Mouse (Mus musculus): ENCODE measurements at regions not wholly inside any gene's neighbourhood (a gene's known extent, or its start where the extent isn't known, plus 50 kb on each side); places are given as distances from the start of the nearest gene placed in this dataset.

DNA sequence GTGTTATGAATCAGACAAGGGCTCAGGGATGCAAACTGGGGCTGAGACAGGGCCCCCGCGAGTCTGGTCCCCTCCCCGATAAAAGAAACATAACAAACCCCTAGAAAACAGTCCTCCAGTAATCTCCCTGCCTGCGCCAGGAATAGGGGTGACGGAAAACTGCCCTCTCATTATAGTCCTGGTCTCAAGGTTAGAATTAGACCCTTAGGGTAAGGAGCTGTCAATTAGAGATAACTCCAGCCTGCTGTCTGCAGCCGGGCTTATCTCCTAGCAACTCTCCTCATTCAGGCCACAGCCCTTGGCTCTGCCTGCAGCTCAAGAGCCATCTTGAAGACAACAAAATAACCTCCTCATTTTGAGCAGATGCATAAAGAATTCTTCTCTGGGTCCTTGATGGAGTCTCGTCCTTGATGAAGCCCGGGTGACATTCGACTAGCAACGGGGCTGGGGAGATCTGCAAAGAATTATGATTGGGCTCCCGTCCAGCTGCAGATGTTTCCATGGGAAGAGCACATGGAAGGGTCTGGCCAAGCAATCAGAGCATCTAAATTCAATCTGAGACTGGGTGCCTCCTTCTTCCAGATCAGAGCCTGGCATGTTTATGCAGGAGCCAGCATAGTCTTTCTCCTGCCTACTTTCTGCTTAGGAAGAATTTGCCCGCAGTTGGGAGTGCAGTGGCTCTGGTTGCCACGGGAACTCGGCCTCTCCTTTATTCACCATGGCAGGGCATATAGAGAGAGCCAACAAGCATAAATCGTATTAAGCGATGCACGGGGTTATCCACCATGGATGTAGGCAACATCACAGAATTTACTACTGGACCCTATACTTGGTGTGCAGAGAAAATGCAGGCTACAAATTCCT is 281.2 kb downstream of the Sox11 start:
- DNase-seq: peak; percentile 39

DNA sequence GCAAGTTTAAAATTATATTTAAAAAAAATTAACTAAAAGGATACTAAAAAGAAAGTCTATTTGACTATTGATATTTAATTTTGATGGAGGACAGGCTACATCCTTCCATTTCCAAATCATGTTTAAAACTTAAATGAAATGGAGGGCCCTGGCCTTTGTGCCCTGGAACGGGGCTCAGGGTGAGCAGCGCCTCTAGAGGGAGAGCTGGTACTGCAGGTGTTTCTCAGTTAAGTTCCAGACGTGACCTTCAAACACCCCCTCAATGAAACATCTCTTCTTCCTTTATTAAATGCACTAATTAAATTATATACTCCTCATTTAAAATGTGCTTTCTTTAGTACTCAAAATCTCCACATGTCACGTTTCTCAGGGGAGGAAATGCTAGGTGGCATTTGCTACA is 282.5 kb downstream of the Sox11 start:
- no peak for DNase-seq

- DNase-seq: no peak
Measured at GRCm38 (mm10) chr12:27054411-27054810, 288.0 kb downstream of the Sox11 start.

GRCm38 (mm10) chr12:27037922-27038321 is 304.5 kb downstream of the Sox11 start:
- DNase-seq: no peak

GRCm38 (mm10) chr12:27019751-27020150 is 322.6 kb downstream of the Sox11 start:
- no peak for DNase-seq

- no peak for DNase-seq
Measured at GRCm38 (mm10) chr12:27018366-27018765, 324.0 kb downstream of the Sox11 start.

DNA sequence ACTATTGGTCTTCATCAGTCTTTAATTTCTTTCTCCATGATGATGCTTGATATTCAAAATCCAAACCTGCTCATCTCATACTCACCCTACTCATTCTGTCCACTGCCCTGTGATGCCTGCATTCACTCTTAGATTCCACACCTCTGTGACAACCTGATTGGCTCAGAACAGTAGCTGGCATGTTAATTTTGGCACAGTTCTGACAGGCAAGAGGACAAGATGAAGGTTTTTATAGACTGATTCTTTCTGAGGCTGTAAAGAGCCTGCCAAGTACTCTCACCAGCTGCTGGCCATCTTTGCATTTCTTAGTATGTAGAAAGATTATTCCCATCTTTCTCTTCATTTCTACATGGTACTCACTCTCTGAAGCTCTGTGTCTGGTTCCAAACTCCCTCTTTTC is 343.1 kb downstream of the Sox11 start:
- DNase-seq: no peak

DNA sequence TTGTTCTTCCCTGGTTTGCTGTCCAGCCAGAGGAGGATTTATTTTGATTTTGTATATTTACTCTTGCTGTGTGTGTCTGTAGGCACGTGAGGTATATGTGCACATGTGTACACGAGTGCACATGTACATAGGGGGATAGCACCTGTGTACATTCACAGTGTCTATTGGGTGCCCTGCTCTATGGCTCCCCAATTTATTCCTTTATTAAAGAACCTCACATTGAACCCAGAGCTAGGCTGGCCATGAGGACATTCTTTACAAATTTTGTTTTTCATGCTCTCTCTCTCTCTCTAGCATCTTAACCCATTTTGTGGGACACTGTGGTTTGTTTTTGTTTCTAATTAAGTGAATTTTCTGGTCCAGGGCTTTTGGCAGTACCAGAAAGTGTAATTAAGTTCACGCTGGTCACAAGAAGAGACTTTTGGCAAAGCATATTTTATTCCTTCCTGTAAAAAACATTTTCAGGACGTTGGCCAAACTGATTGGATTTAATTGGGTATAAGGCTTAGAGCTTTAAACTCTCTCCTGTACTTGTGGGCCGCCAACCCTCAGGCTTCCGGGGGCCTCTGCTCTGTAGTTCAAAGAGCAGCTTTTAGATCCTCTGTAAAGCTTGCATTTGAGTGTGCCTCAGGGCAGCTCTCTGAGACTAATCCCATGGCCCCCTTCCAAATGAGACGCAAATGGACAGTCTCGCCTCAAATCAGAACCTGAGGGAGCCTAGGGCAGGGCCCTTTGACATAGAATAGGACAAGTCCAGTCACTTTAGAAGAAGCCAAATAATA is 365.9 kb downstream of the Sox11 start:
- no peak for DNase-seq

DNA sequence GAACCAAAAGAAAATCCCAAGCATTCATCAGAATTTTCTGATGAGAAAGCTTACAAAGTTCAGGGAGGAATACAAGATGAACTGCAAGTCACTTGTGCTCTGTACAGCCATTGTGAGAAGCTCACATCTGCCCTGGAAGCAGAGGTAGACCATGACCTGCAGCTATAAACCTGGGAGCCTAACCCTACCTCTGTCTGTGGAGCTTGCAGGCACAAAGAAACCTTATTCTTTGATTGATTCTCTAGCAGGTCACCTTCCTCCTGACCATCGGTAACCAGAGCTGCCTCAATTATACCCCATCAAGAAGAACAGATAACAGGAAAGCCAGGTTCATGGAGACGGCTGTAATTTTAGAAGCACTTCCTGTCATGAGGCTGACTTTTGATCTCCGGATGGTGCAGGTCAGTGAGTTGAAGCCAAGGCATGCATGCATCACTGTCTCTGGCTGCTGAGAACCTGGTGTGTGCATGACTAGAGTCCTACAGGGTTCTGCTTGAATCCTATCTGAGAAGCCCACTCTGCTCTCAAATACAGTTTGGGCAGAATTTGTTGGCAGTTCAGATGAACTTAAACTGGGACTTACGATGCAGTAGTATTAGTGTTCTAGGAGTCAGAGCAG is 369.8 kb downstream of the Sox11 start:
- no peak for DNase-seq

DNA sequence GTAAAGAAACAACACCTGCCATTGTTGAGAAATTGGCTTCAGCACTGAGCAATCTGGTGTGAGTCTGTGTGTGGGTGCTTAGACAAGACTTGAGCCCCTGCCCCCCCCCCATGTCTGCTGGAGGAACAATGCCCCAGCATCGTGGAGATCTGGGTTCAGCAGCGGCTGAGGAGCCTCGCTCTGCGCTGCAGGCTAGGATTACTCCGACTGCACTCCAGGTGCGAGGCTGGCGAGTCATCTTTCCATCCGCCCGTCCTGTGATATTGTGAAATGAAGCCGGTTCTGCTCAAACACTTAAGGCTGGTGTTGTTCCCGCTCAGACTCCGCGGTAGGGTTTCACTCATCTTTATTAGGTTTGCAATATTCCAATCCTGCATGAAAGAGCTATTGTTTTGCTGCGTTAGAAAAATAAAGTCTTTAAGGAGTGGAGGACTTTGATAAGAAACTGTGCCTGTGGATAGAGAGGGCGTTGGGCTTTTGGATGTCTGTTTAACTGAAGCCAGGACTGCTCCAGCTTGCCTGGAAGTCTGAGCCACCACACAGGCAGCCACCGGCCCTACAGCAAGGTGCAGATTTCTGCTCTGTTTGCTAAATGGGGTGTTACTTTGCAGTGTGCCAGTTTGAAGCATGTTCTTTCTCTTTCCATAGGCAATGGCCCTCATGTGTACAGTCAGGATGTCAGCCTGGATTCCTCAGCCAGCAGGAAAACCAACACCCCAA is 375.2 kb downstream of the Sox11 start:
- no peak for DNase-seq

DNA sequence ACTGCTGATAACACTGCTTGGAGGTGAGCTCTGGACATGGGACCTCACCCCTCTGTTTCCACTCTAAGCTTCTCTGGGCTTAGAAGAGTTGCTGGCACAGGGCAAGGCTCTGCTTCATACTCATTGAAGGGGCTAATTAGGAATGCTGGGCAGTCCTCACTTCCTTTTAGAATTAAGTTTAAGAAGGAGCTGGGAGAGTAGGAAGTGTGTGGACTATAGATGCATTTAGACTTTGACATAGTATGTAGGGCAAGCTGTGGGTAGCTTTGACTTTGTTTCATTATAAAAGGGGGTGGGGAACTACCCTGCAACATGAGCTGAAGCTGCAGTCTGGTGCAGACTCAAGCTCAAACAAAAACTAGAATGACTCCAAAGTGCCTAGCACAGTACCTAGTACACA is 378.5 kb downstream of the Sox11 start:
- no peak for DNase-seq

DNA sequence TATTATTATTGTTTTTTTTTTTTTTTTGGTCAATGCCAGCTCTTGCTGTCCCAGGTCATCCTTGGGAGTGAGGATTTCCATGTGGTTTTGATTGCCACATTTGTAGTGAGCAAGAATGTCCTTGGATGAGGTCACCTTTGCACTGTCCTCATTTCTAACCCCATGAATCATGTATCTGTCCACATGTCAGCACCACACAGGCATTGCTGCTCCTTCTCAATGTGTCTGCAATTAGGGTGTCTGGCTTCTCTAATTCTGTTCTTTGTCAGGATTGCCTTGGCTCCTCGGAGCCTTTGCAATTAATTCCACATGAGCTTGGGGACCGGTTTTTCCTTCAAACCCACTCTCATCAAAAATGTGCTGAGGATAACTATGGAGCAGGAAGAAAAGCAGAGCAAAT is 402.5 kb downstream of the Sox11 start:
- DNase-seq: no peak

DNA sequence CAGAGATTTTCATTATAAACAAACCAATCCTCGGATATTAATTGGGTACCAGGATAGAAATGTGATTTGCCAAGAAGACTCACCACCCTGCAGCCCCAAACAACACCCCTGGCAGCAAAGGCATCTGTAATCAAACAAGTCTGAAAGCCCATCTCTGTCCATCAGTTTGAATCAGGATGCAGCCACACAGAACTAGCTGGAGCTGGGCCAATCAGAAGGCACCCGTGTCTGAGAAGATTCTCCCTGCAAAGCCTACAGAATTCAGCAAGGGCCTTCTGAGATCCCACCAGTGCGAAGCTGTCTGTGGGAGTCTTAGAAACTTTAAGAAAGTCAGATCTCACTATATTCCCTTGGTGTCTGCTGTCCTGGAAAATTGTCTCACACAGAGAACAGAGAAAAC is 404.5 kb downstream of the Sox11 start:
- DNase-seq: no peak

DNA sequence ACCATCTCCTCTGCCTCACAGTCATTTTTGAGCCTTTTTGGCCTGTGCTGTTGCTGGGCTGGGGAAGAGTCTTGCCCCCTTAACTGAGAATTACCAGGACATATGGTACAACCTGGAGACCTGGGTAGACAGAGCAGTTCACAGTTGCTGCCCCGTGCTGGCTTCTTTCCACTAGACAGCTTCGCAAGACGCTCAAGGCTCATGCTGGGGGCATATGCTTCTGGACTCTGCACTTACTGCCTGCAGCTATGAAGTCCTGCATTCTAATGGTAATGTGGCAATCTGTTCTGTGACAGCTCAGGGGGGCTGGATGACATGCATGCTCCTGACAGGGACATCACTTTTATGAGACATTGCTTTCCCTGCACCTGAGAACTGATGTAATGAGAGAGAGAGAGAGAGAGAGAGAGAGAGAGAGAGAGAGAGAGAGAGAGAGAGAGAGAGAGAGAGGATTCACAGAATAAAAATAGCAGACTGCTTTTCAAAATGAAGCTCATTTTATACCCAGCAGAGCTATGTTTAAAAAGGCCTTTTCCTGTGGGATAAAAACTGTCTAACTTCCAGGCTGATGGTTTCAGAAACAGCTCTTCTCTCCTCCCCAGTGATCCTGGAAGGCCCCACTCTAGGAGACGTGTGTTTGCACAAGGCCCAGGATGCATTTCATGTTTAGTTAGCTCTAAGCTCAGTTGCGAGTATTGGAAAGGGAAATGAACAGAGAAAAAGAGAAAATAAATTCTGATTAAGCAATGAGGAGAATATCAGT is 405.5 kb downstream of the Sox11 start:
- DNase-seq: no peak

DNA sequence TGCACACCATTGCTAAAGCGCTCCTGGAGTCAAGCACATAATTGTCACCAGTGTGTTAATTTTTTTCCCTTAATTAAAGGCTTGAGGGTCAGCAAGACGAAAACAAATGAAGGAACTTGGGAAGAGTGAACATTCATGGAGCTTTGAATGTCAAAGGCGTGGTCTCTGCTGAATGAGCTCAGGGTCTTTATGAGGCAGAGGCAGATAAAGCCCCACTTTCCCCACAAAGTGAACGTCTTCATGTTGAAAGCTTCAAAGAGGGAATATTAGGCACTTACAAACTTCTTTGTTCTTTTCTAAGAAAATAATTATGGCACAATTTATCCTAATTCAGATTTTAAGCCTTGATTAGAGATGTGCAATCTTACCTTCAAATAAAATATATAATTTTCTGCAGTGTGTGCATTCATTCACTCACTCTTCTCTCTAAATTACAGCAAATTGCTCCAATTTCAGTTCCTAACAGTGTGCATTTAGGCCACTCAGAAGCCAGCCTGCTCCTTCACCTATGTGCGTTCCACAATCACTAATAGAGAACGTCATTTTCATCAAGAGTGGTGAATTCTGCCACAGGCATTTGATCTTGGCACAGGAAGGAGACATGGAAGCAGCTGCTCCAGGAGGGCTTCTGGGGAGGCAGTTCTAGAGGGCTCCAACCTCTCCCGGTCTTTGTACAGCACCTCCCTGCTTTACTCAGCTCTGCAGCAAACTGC is 412.1 kb downstream of the Sox11 start:
- DNase-seq: no peak

DNA sequence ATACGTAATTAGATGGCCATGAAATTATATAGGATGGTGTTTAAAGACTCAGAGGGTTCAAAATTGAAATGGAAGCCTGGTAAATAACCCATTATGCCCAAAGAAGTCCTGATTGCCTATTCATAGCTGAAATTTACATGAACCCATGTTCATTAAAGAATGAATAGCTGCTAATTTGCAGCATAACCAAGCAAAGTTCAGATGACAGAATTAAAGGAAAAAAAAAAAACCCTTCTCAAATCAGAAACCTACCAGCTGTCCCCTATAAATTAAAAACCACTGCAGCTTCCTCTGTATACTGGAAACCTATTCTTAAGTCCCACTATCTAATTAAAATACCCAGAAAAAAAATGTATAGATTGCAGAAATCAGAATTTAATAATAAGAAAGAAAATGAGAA is 436.2 kb downstream of the Sox11 start:
- no peak for DNase-seq

DNA sequence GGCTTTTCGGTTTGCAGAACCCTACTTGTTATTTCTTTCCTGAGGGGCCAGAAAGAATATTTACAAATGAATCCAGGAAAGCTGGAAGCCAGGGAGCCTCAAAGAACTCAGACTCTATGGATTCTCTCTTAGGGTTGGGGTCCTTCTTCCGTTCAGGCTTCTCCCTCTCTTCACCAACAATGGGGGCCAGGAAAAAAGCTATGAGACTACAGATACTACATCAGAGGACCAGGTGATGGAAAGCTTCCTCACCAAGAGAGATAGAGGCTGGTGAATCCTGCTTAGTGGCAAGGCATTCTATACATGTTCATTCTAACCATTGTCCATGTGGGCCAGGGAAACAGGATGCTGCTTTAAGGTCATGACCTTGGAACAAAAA is 434.9 kb downstream of the Cmpk2 start:
- no peak for DNase-seq

DNA sequence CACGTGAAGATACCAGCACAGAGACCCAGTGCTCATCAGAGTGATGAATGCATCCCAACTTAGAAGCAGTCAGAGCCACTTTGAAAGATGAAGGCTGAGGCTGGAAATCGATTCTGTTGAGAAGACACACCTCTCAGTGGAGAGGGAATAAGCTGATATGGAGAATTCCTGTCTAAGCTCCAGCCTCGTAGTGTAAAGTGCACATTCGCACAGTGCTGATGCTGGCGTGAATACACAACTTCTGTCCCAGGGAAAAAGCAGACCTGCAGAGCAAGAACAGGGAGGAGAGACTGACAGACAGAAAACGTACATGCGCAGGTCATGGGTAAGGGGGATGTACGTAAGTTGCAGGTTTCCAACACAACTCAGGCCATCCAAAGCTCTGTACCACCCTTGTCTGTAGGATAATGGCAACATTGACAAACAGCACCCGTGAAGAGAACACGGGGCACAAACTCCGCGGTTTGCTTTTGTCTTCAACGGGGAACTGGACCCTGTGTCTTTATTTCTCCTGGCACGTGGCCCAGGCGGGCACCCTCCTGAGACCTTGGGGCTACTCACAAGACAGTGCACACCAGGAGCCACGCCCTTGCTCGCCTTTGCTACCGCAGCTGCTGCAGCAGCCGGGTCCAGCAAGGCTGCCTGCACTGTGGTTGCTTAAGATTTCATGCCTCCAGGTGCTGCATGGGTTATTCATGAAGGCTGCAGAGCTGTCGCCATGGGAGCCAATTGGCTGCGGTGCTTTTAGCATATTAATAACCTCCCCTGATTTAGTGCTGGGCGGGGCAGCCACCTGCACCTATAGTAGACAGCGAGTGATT is 434.3 kb downstream of the Cmpk2 start:
- peak; percentile 31 for DNase-seq

DNA sequence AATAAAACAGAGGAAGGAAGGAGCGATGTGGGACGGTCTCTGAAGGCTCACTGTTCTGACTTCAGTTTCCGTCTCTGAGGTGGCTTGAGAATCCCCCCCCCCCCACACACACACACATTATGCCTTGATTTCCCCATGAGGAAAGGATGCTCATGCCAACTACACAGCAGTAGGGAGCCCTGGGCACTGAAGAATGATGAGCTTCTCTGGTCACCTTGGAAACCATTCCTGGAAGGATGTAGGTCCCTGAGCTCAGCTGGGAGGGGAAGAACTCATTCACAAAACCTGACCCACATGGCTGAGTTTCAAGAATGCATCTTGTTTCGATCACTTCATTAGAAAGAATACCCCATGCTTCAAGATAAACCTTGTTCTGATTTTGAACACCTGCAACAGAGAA is 422.2 kb downstream of the Cmpk2 start:
- DNase-seq: no peak

- no peak for DNase-seq
Measured at GRCm38 (mm10) chr12:26886635-26887014, 417.6 kb downstream of the Cmpk2 start.
